Mouse (Mus musculus) forebrain, embryonic 15.5 days (tissue): ENCODE results near the gene Cldn7. TPM values are rescaled to one million over a fixed set of nuclear protein-coding genes. Genes with fewer than 3 reads are reported as not detected.

Source experiments
- ATAC-seq: fragments of 200-750 bp; cut with Nextera tagmentation; replicated peaks from 2 replicates; pipeline ENCODE4 v1.8.0; 2017; ENCODE audit warnings: mild to moderate bottlenecking, moderate TSS enrichment, moderate library complexity
- H3K27ac ChIP-seq: fragments of 300-500 bp; sonication (generic); replicated peaks from 2 replicates; pipeline ENCODE4 v1.5.1; 2015; ENCODE audit warnings: mild to moderate bottlenecking, inconsistent platforms
- H3K27me3 ChIP-seq: fragments of 300-500 bp; sonication (generic); 2 replicates; pipeline ENCODE4 v1.6.1; 2015; ENCODE audit warnings: inconsistent platforms
- H3K36me3 ChIP-seq: fragments of 300-500 bp; sonication (generic); 2 replicates; pipeline ENCODE4 v1.6.1; 2015; ENCODE audit warnings: mild to moderate bottlenecking, inconsistent platforms
- H3K4me1 ChIP-seq: fragments of 300-500 bp; sonication (generic); 2 replicates; pipeline ENCODE4 v1.6.1; 2015; ENCODE audit warnings: inconsistent platforms
- H3K4me2 ChIP-seq: fragments of 300-500 bp; sonication (generic); replicated peaks from 2 replicates; pipeline ENCODE4 v1.6.1; 2015; ENCODE audit warnings: mild to moderate bottlenecking, inconsistent platforms
- H3K4me3 ChIP-seq: fragments of 300-500 bp; sonication (generic); 2 replicates; pipeline ENCODE4 v1.5.1; 2015; ENCODE audit warnings: mild to moderate bottlenecking, inconsistent platforms
- H3K9ac ChIP-seq: fragments of 300-500 bp; sonication (generic); replicated peaks from 2 replicates; pipeline ENCODE4 v1.6.1; 2015; ENCODE audit warnings: mild to moderate bottlenecking, inconsistent platforms
- H3K9me3 ChIP-seq: fragments of 300-500 bp; sonication (generic); 2 replicates; pipeline ENCODE4 v1.6.1; 2016; ENCODE audit warnings: inconsistent platforms
- WGBS: fragments of 180-500 bp; shearing (Covaris S2); methylation state at CpG from one replicate; pipeline ENCODE4 v1.1.7; 2015; ENCODE audit warnings: mixed read lengths; 5-methylcytosine and 5-hydroxymethylcytosine counted together
- polyA plus RNA-seq: library from polyadenylated mRNA; unstranded; fragments of >200 nt; fragmentation: Nextera tagmentation; extraction: Ambion mirVana; gene quantifications from 2 replicates; pipeline ENCODE4 v1.2.1, GENCODE M21; 2015

Cldn7 gene
- polyA plus RNA-seq, 1 experiment from 2014 or later, result 0.56 TPM

- WGBS, result 2% methylated on average over 30 of the region's 30 CpGs
- Histone ChIP-seq H3K27ac (no peak overlapping the region), H3K27me3 (peaks cover 10% of the 10 kb centered on the region; the same call in 1 of the 2 replicates), H3K4me1 (peaks cover 27% of the 10 kb centered on the region), H3K4me3 (peak overlapping the region; percentile 54), H3K4me2 (peak overlapping the region; percentile 99), H3K9ac (peak overlapping the region; percentile 52), H3K36me3 (no peaks in the 10 kb centered on the region), H3K9me3 (no peaks in the 10 kb centered on the region)
- peak; percentile 39 for ATAC-seq
These were observed 28.4 kb upstream of the Cldn7 start for GRCm38 (mm10) chr11:69936156-69936555.

DNA sequence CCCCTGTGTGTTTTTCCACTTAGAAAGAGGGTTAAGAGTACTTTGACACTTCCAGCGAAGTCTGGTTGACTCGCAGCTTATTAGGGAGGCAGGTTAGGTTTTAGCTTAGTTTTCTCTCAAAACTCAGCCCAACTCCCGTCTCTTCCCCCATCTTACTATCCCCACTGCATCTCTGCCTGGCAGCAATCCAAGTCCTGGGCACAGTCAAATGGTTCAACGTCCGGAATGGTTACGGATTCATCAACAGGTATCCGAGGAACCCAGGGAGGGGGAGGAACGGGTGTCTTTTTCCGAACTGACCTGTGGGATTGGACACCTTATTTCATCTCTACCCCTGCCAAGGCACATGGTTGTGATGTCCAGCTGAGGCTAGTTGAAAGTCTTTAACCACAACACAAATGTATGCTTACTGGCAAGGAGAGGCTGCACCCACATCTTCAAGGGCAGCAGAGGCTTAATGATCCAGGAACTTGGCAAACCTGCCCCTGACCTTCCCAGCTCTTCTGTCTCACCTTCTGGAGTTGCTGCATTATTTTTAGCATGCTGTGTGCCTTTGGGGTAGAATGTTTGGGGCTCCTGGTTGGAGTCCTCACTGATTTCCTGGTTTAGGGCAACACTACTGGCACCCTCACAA lies 27.7 kb upstream of the Cldn7 start:
- Histone ChIP-seq H3K4me1 (peaks cover 27% of the 10 kb centered on the region), H3K9me3 (no peaks in the 10 kb centered on the region), H3K4me2 (peak overlapping the region; percentile 99), H3K4me3 (peak overlapping the region; percentile 54; the same call in 1 of the 2 replicates), H3K9ac (no peak overlapping the region), H3K27ac (no peak overlapping the region), H3K36me3 (no peaks in the 10 kb centered on the region), H3K27me3 (peaks cover 10% of the 10 kb centered on the region; the same call in 1 of the 2 replicates)
- WGBS, result 36% methylated on average over 9 of the region's 9 CpGs
- no peak for ATAC-seq

GRCm38 (mm10) chr11:69937385-69937784 lies 27.2 kb upstream of the Cldn7 start:
- H3K4me2 ChIP-seq, result no peak overlapping the region
- H3K4me3 ChIP-seq, result no peak overlapping the region
- H3K27ac ChIP-seq, result no peak overlapping the region
- no peak overlapping the region for H3K9ac ChIP-seq
- peaks cover 10% of the 10 kb centered on the region; the same call in 1 of the 2 replicates for H3K27me3 ChIP-seq
- WGBS, result 36% methylated on average over 4 of the region's 4 CpGs
- no peaks in the 10 kb centered on the region for H3K9me3 ChIP-seq
- no peak for ATAC-seq
- peaks cover 27% of the 10 kb centered on the region for H3K4me1 ChIP-seq
- no peaks in the 10 kb centered on the region for H3K36me3 ChIP-seq

- no peak overlapping the region for H3K4me3 ChIP-seq
- no peaks in the 10 kb centered on the region for H3K36me3 ChIP-seq
- WGBS, result 69% methylated on average over 5 of the region's 5 CpGs
- H3K4me1 ChIP-seq, result peaks cover 27% of the 10 kb centered on the region
- H3K27me3 ChIP-seq, result peaks cover 10% of the 10 kb centered on the region; the same call in 1 of the 2 replicates
- H3K27ac ChIP-seq, result no peak overlapping the region
- ATAC-seq, result no peak
- H3K4me2 ChIP-seq, result no peak overlapping the region
- H3K9ac ChIP-seq, result no peak overlapping the region
- no peaks in the 10 kb centered on the region for H3K9me3 ChIP-seq
These were observed 26.7 kb upstream of the Cldn7 start for GRCm38 (mm10) chr11:69937834-69938233.

DNA sequence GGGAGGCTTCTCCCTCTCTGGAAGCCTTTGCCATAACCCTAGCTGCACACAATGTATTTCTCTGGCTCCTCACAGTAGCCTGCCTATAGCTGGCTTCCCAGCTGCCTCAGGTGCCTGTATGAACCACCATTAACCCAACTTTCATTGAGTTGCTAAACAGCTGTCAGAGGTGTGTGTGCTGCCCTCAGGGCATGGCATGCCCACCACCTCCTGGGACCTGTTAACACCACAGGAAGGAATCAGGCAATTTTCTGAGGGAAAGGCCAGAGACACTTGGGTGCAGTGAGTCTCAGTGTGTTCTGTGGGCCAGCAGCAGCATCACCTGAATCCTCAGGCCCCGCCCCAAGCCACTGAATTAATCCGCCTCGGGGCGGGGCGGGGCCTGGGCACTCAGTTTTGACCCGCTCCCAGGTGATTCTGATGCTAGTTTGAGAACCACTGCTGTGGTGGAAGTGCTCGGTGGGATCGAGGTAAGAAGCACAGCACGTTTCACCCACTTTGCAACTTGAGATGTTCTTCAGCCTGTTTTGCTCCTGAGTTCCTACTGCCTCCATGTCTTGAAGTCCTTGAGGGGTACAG lies 26.1 kb upstream of the Cldn7 start:
- Histone ChIP-seq H3K4me1 (peaks cover 27% of the 10 kb centered on the region), H3K27ac (no peak overlapping the region), H3K4me3 (no peak overlapping the region), H3K27me3 (peaks cover 10% of the 10 kb centered on the region; the same call in 1 of the 2 replicates), H3K9ac (no peak overlapping the region), H3K36me3 (no peaks in the 10 kb centered on the region), H3K9me3 (no peaks in the 10 kb centered on the region), H3K4me2 (no peak overlapping the region)
- 23% methylated on average over 9 of the region's 9 CpGs for WGBS
- no peak for ATAC-seq

DNA sequence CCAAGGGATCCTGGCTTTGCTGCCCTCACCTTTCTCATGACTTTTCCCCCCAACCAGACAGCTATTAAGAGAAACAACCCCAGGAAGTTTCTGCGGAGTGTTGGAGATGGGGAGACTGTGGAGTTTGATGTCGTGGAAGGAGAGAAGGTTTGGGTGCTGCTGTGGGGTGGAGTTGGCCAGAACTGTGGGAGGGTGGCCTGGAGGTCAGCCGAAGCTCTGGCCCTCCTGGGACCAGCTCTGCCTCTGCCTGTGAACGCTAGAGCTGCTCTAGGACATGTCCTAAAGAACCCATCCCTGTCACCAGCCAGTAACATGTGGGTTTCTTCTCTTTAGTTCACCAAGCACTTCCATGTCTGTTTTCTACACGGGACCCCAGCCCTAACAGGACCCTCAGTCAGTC lies 25.4 kb upstream of the Cldn7 start:
- ATAC-seq, result no peak
- no peak overlapping the region for H3K27ac ChIP-seq

GRCm38 (mm10) chr11:69939731-69940130 lies 24.8 kb upstream of the Cldn7 start:
- H3K9me3 ChIP-seq, result no peaks in the 10 kb centered on the region
- H3K4me2 ChIP-seq, result no peak overlapping the region
- H3K4me3 ChIP-seq, result no peak overlapping the region
- no peak for ATAC-seq
- H3K9ac ChIP-seq, result no peak overlapping the region
- 90% methylated on average over 17 of the region's 17 CpGs for WGBS
- H3K27me3 ChIP-seq, result peaks cover 10% of the 10 kb centered on the region; the same call in 1 of the 2 replicates
- H3K4me1 ChIP-seq, result peaks cover 21% of the 10 kb centered on the region
- H3K36me3 ChIP-seq, result no peaks in the 10 kb centered on the region
- H3K27ac ChIP-seq, result no peak overlapping the region

More for the DNA sequence above, 25.4 kb upstream of the Cldn7 start:
- no peaks in the 10 kb centered on the region for H3K9me3 ChIP-seq
- H3K4me1 ChIP-seq, result peaks cover 27% of the 10 kb centered on the region
- peaks cover 10% of the 10 kb centered on the region; the same call in 1 of the 2 replicates for H3K27me3 ChIP-seq
- WGBS, result 69% methylated on average over 5 of the region's 5 CpGs
- no peak overlapping the region for H3K4me3 ChIP-seq
- H3K36me3 ChIP-seq, result no peaks in the 10 kb centered on the region
- no peak overlapping the region for H3K4me2 ChIP-seq
- no peak overlapping the region for H3K9ac ChIP-seq

DNA sequence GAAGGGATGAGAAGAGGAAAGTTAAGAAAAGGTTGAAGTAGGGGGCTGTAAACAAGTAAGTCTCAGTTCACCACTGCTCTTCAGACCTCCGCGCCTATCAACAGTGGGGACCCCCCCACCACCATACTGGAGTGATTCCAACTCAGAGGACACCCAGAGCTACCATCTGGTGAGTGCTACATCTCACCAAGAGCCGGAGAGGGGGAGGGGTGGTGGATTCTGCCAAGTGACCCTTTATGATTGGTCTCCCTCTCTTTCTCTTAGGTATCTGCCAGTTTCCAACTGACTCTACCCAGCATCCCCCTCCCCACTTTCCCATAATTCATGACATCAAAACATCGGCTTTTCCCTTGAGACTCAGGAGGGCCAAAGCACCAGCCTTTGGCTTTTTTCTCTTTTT lies 23.6 kb upstream of the Cldn7 start:
- Histone ChIP-seq H3K4me2 (no peak overlapping the region), H3K4me3 (no peak overlapping the region), H3K9ac (no peak overlapping the region), H3K27me3 (peaks cover 10% of the 10 kb centered on the region; the same call in 1 of the 2 replicates), H3K9me3 (no peaks in the 10 kb centered on the region), H3K27ac (no peak overlapping the region), H3K36me3 (no peaks in the 10 kb centered on the region), H3K4me1 (peaks cover 11% of the 10 kb centered on the region)
- no peak for ATAC-seq
- 83% methylated on average over 4 of the region's 4 CpGs for WGBS

DNA sequence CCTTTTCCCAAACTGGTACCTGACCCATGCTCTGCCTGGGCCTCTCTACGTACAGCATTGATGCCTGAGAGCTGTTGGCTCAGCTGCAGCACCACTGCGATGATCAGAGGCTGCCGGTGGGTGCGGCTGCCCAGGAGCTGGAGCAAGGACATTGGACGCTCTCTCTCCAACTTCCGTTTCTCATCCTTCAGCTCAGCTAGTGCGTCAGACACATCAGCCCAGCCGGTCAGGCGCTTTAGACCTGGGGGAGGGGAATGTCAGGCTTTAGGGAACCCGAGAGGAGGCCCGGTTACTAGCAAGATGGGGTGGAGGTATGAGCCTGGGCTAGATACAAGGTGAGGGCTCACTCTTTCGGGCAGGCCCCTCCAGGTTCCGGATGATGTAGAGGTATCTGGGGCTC lies 19.4 kb upstream of the Cldn7 start:
- 84% methylated on average over 13 of the region's 13 CpGs for WGBS

GRCm38 (mm10) chr11:69945997-69946891 lies 18.3 kb upstream of the Cldn7 start:
- no peak for ATAC-seq
- H3K4me3 ChIP-seq, result no peak overlapping the region
- no peak overlapping the region for H3K9ac ChIP-seq
- H3K9me3 ChIP-seq, result no peaks in the 10 kb centered on the region
- no peak overlapping the region for H3K4me2 ChIP-seq
- H3K27me3 ChIP-seq, result no peaks in the 10 kb centered on the region
- WGBS, result 92% methylated on average over 18 of the region's 18 CpGs
- H3K36me3 ChIP-seq, result no peaks in the 10 kb centered on the region
- no peak overlapping the region for H3K27ac ChIP-seq
- peaks cover 18% of the 10 kb centered on the region for H3K4me1 ChIP-seq

More for the DNA sequence above, 19.4 kb upstream of the Cldn7 start:
- no peak overlapping the region for H3K4me3 ChIP-seq
- H3K36me3 ChIP-seq, result no peaks in the 10 kb centered on the region
- H3K27ac ChIP-seq, result no peak overlapping the region
- peaks cover 18% of the 10 kb centered on the region for H3K4me1 ChIP-seq
- no peaks in the 10 kb centered on the region for H3K9me3 ChIP-seq
- H3K4me2 ChIP-seq, result no peak overlapping the region
- H3K9ac ChIP-seq, result no peak overlapping the region
- no peak for ATAC-seq
- no peaks in the 10 kb centered on the region for H3K27me3 ChIP-seq

DNA sequence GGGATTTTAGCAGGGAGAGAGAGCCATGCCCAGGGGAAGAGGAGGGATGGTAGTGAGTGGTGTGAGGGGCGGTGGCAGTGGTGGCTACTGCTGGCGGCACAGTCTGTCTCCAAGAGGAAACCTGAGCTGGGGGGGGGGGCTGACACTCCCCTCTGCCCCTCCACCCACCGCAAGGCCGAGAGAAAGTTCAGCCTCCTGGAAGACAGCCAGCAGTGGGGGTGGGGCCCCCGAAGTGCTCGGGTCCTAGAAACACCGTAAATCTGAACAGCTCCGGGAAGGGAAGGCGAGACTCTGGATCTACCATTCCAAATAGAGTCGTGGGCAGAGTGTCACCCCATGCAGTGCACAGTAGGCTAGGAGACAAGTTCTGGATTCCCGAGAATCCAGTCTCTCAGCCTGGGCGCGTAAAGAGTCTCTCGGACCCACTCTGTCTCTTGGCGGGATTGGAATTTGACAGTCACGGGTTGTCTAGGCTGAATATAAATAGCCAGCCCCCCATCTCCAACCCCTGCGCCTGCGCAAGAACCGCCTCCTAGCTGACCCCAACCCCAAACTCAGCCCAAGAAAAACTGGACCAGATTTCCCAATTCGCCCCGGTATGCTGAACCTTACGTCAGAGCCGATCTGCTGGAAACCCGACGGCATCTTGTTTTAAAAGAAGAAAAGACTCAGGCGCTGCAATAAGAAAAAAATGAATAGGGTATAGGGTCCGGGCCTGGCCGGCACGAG lies 17.1 kb upstream of the Cldn7 start:
- Histone ChIP-seq H3K9me3 (no peaks in the 10 kb centered on the region), H3K4me3 (peak overlapping the region; percentile 42), H3K4me1 (peaks cover 18% of the 10 kb centered on the region), H3K27ac (peak overlapping the region; percentile 64; the same call in 1 of the 2 replicates), H3K36me3 (no peaks in the 10 kb centered on the region), H3K9ac (peak overlapping the region; percentile 34), H3K4me2 (peak overlapping the region; percentile 48), H3K27me3 (no peaks in the 10 kb centered on the region)
- WGBS, result 2% methylated on average over 29 of the region's 29 CpGs
- ATAC-seq, result peak; percentile 44
